Mouse (Mus musculus) intestine, embryonic 14.5 days (tissue): ENCODE data around the gene Hap1. TPM values are rescaled to one million over a fixed set of nuclear protein-coding genes. Genes with fewer than 3 reads are reported as not detected.
A peak's percentile ranks its signal among the peaks of the same experiment; 100 is the strongest.
"Not testable (repeated sequence)": the region's sequence is repeated elsewhere in the genome, so short reads cannot be mapped to it uniquely, and the experiment has no call there.

Experiments
- ATAC-seq: fragments of 200-750 bp; cut with Nextera tagmentation; replicated peaks from 2 replicates; pipeline ENCODE4 v1.8.0; 2017; ENCODE audit warnings: low read depth, moderate number of reproducible peaks, moderate TSS enrichment, moderate library complexity; ENCODE audit not compliant: low FRiP score, low TSS enrichment
- DNase-seq: peaks from one replicate; pipeline ENCODE4 v3.0.0-alpha.2; 2018; ENCODE audit warnings: low spot score
- H3K27ac ChIP-seq: fragments of 300-500 bp; sonication (generic); 2 replicates; pipeline ENCODE4 v1.5.1; 2014; ENCODE audit warnings: low read depth, mild to moderate bottlenecking, control low read depth
- H3K27me3 ChIP-seq: fragments of 300-500 bp; sonication (generic); replicated peaks from 2 replicates; pipeline ENCODE4 v1.6.1; 2014; ENCODE audit warnings: low read length, control low read depth; ENCODE audit not compliant: control insufficient read depth, insufficient read depth
- H3K36me3 ChIP-seq: fragments of 300-500 bp; sonication (generic); 2 replicates; pipeline ENCODE4 v1.6.1; 2014; ENCODE audit warnings: low read length, control low read depth; ENCODE audit not compliant: control insufficient read depth, insufficient read depth
- H3K4me1 ChIP-seq: fragments of 300-500 bp; sonication (generic); replicated peaks from 2 replicates; pipeline ENCODE4 v1.6.1; 2014; ENCODE audit warnings: low read length, control low read depth, mixed read lengths; ENCODE audit not compliant: control insufficient read depth, insufficient read depth
- H3K4me2 ChIP-seq: fragments of 300-500 bp; sonication (generic); 2 replicates; pipeline ENCODE4 v1.6.1; 2014; ENCODE audit warnings: low read length
- H3K4me3 ChIP-seq: fragments of 300-500 bp; sonication (generic); 2 replicates; pipeline ENCODE4 v1.5.1; 2014; ENCODE audit warnings: low read depth, low read length, control low read depth, mixed read lengths
- H3K9ac ChIP-seq: fragments of 300-500 bp; sonication (generic); 2 replicates; pipeline ENCODE4 v1.6.1; 2014; ENCODE audit warnings: mild to moderate bottlenecking, low read length
- H3K9me3 ChIP-seq: fragments of 300-500 bp; sonication (generic); 2 replicates; pipeline ENCODE4 v1.6.1; 2016; ENCODE audit warnings: low read length, control low read depth; ENCODE audit not compliant: control insufficient read depth
- WGBS: fragments of 180-500 bp; shearing (Covaris S2); extraction: QIAGEN DNeasy Blood & Tissue Kit; methylation state at CpG from one replicate; pipeline ENCODE4 v1.1.7; 2014; 5-methylcytosine and 5-hydroxymethylcytosine counted together
- polyA plus RNA-seq: library from polyadenylated mRNA; unstranded; fragments of >200 nt; fragmentation: Nextera tagmentation; extraction: Ambion mirVana; gene quantifications from 2 replicates; pipeline ENCODE4 v1.2.1, GENCODE M21; 2014

The Hap1 gene
- polyA plus RNA-seq, 1 experiment from 2014 or later, result 11.1 TPM

DNA sequence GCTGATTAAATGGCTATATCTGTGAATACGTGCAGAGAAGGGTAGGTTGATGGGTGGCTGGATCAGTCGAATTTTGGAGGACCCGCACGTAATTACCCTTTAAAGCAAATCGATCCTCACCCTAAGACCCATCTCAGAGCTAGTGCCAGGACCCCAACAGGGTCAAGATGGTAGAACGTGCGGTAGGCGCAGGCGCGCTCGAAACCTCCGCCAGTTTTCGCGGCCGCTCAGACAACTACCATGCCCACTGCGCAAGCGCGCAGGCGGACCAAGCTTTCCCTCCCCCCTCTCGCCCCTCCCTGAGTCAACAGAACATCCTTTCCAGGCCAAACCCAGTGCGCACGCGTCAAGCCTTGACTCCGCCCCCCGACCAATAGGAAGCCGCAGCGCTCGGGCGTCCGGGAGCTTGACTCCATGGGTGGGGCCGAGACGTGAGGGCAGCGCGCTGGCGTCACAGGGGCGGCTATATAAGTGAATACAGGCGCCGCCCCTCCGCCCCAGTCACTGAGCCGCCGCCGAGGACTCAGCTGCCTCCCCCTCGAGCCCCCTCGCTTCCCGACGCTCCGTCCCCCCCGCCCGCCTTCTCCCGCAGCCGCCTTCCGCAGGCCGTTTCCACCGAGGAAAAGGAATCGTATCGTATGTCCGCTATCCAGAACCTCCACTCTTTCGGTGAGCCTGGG is 36.3 kb downstream of the Hap1 start, which contains the start of gene Eif1:
Eif1 (plus strand) TSS at position 394 of the 680 bp plus-strand sequence.
- WGBS, result under 1% methylated on average over 58 of the region's 58 CpGs
- H3K4me1 ChIP-seq, result 0 out of 2 replicates have a peak, but pooled peaks cover 7% of the 10 kb centered on the region
- ATAC-seq (peak; percentile 86), DNase-seq (peak; percentile 100)
- peaks cover 22% of the 10 kb centered on the region for H3K36me3 ChIP-seq
- H3K9ac ChIP-seq, result peak within 1 kb of the TSS; percentile 95
- peak within 1 kb of the TSS; percentile 74 for H3K4me2 ChIP-seq
- no peaks in the 10 kb centered on the region for H3K27me3 ChIP-seq
- H3K9me3 ChIP-seq, result no peaks in the 10 kb centered on the region
- peak within 1 kb of the TSS; percentile 58 for H3K4me3 ChIP-seq
- H3K27ac ChIP-seq, result peak within 1 kb of the TSS; percentile 97

DNA sequence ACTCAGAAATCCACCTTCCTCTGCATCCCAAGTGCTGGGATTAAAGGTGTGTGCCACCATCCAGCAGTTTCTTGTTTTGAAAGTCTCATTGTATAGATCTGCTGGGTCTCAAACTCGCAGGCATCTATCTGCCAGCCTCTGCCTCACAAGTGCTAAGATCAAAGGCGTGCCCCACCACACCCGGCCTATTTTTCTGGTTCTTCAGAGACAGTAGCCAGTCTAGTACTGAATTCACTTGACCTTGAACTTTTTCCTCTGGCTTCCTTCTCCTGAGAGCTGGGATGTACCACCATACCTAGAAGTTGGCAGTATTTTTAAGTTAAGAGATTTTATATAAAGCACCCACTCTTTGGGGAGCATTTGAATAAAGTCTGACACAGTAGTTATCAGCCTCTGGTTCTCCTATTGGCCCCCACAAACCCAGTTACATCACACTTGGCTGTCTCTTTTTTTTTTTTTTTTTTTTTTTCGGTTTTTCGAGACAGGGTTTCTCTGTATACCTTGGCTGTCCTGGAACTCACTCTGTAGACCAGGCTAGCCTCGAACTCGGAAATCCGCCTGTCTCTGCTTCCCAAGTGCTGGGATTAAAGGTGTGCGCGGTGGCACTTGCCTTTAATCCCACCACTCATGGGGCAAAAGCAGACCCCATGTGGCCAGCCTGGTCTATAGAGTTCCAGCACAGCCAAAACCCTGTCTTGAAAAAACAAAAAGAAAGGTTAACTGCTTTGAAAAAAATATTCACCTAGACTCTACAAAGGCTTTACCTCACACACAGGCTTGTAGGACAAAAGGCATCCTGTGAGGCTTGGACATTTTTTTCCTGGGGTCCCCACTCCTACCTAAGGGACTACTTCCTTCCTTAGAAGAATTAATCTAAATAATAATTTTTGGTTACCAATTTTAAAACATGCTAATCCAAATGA is 37.1 kb downstream of the Hap1 start:
- Histone ChIP-seq H3K9ac (no peak overlapping the region), H3K4me1 (0 out of 2 replicates have a peak, but pooled peaks cover 7% of the 10 kb centered on the region), H3K36me3 (peaks cover 22% of the 10 kb centered on the region), H3K4me2 (peak overlapping the region; percentile 74), H3K4me3 (peak overlapping the region; percentile 58), H3K27ac (0 out of 2 replicates have a peak overlapping the region, but pooled peaks have one; percentile 57), H3K27me3 (no peaks in the 10 kb centered on the region), H3K9me3 (no peaks in the 10 kb centered on the region)
- 88% methylated on average over 10 of the region's 10 CpGs for whole genome bisulfite sequencing
- DNase-seq (no peak), ATAC-seq (no peak)

DNA sequence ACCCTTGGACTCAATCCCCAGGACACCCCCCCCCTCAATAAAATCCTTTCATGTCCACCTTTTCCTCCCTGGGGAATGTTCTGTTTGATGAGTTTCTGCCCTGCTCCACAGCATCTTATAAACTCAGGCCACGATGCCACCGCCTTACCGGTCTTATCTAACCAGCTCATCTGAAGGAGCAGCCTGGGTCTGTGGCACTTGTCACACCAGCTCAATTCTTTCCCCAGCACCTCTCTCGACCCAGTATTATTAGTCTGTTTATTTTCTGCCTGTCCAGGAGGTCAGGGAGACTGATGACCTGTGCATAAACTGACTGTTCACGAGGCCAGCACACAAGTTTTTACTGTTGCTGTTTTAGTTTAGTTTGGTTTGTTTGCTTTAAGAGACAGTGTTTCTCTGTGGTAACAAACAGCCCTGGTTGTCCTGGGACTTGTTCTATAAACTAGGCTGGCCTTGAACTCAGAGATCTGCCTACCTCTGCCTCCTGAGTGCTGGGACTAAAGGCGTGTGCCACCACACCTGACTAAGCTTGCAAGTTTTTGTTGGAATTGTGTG is 38.0 kb downstream of the Hap1 start:
- H3K36me3 ChIP-seq, result peaks cover 22% of the 10 kb centered on the region
- no peaks in the 10 kb centered on the region for H3K9me3 ChIP-seq
- WGBS, result 31% methylated on average over 6 of the region's 6 CpGs
- H3K9ac ChIP-seq, result no peak overlapping the region
- no peak for DNase-seq
- H3K4me1 ChIP-seq, result 0 out of 2 replicates have a peak, but pooled peaks cover 7% of the 10 kb centered on the region
- H3K27me3 ChIP-seq, result no peaks in the 10 kb centered on the region
- no peak overlapping the region for H3K27ac ChIP-seq
- no peak overlapping the region for H3K4me3 ChIP-seq
- no peak for ATAC-seq
- no peak overlapping the region for H3K4me2 ChIP-seq

DNA sequence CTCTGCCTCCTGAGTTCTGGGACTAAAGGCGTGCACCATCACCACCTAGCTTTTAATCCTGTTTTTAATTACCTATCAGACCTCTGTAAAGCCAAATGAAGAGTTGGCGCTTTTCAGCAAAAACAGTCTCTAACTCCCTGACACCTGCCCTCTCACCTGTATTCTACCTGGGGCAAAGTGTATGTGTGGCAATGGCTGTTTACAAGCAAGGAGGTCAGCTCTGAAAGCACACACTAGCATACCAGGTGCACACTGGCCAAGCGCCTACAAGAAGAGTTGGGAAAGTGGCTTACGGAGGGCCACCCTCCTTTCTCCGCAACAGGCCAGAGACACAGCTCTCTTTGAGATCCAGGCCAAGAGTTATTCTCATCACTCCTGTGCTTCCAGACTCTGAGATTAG is 40.5 kb downstream of the Hap1 start:
- H3K9me3 ChIP-seq, result no peaks in the 10 kb centered on the region
- 93% methylated on average over 5 of the region's 5 CpGs for WGBS
- H3K9ac ChIP-seq, result no peak overlapping the region
- 0 out of 2 replicates have a peak, but pooled peaks cover 7% of the 10 kb centered on the region for H3K4me1 ChIP-seq
- no peak for DNase-seq
- H3K27me3 ChIP-seq, result no peaks in the 10 kb centered on the region
- H3K27ac ChIP-seq, result no peak overlapping the region
- H3K36me3 ChIP-seq, result peaks cover under 1% of the 10 kb centered on the region
- no peak for ATAC-seq
- H3K4me3 ChIP-seq, result no peak overlapping the region
- H3K4me2 ChIP-seq, result no peak overlapping the region

DNA sequence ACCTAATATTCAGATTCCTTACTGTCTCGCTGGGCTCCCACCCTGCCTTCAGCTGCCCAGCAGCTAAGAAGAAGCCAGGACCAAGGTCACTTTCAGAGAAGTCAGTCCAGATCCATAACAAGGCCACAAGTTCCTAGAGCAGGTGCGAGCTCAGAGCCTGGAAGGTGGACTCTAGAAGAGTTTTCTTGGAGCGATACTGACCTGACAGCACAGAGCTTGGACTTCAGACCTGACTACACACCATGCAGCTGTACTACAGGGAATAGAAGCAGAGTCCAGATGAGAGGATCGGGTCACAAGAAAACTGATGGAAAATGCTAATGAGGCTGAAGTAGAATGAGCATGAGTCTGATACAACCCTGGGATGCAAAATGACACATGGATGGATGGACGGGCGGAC is 42.5 kb downstream of the Hap1 start:
- DNase-seq, result no peak
- H3K27me3 ChIP-seq, result no peaks in the 10 kb centered on the region
- WGBS, result 96% methylated on average over 6 of the region's 6 CpGs
- no peaks in the 10 kb centered on the region for H3K36me3 ChIP-seq
- H3K27ac ChIP-seq, result no peak overlapping the region
- ATAC-seq, result no peak
- H3K4me1 ChIP-seq, result 0 out of 2 replicates have a peak, but pooled peaks cover 4% of the 10 kb centered on the region
- no peak overlapping the region for H3K4me3 ChIP-seq
- H3K9me3 ChIP-seq, result no peaks in the 10 kb centered on the region
- no peak overlapping the region for H3K9ac ChIP-seq
- no peak overlapping the region for H3K4me2 ChIP-seq

DNA sequence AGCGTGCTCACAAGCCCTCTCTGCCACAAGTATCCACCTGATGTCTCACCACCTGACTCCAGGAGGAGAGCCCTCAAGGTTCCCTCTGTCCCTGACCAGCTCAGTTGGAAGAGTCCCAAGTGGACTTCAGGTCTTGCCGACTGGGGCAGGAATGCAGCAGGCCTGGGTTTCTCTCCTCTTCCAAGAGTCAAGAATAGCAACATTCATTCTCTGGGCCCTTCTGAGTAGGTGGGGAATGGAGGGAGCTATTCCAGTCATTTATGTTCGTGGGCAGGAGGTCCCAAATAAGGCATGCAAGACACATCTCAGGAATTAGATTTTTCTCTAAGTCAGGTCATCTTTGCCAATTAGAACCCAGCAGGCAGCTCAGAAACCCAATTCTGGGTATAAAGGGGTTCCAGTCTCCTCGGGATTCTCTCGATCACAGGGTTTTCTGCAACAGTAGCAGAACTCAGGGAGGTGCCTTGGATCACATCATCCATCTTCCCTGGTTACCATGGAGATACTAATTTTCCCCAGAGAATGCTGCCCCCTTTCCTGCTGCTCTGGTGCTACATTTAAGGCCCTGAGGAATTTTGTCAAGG is 43.7 kb downstream of the Hap1 start:
- WGBS, result 38% methylated on average over 5 of the region's 5 CpGs
- H3K9me3 ChIP-seq, result no peaks in the 10 kb centered on the region
- ATAC-seq (no peak), DNase-seq (no peak)
- no peak overlapping the region for H3K9ac ChIP-seq
- H3K27ac ChIP-seq, result no peak overlapping the region
- H3K27me3 ChIP-seq, result no peaks in the 10 kb centered on the region
- no peak overlapping the region for H3K4me2 ChIP-seq
- H3K4me1 ChIP-seq, result 0 out of 2 replicates have a peak, but pooled peaks cover 4% of the 10 kb centered on the region
- H3K36me3 ChIP-seq, result no peaks in the 10 kb centered on the region
- no peak overlapping the region for H3K4me3 ChIP-seq

DNA sequence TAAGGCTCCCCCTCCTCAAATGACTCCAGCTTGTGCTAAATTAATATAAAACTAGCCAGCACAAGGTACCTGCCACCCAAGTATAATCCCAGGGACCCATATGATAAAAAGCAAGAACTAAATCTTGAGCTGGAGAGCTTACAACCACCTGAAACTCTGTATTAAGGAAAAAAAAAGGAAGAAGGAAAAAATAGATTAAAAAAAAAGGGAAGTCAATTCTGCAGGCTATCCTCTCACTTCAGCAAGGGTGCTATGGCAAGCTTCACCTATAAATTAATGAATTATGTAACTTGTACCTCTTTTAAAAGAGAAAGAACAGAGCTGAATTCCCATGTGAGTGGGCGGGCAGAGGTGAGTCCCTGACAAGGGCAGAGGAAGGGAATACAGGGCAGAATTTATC is 44.3 kb downstream of the Hap1 start:
- Histone ChIP-seq H3K4me3 (no peak overlapping the region), H3K4me1 (0 out of 2 replicates have a peak, but pooled peaks cover 4% of the 10 kb centered on the region), H3K9ac (no peak overlapping the region), H3K4me2 (no peak overlapping the region), H3K9me3 (no peaks in the 10 kb centered on the region), H3K27me3 (no peaks in the 10 kb centered on the region), H3K36me3 (no peaks in the 10 kb centered on the region), H3K27ac (no peak overlapping the region)
- 68% methylated on average over 1 of the region's 1 CpGs for WGBS
- DNase-seq (no peak), ATAC-seq (no peak)

DNA sequence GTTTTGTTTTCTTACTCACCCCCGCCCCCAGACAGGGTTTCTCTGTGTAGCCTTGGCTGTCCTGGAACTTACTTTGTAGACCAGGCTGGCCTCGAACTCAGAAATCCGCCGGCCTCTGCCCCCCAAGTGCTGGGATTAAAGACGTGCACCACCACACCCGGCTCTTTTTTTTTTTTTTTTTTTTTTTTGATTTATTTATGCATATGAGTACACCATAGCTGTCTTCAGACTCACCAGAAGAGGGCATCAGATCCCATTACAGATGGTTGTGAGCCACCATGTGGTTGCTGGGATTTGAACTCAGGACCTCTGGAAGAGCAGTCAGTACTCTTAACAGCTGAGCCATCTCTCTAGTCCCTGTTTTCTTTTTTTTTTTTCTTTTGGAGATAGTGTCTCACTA is 47.3 kb downstream of the Hap1 start:
- not testable (repeated sequence) for H3K36me3 ChIP-seq, H3K4me1 ChIP-seq, H3K9me3 ChIP-seq, H3K9ac ChIP-seq, H3K27ac ChIP-seq, DNase-seq, H3K4me3 ChIP-seq, H3K27me3 ChIP-seq, H3K4me2 ChIP-seq, ATAC-seq
- WGBS, result 89% methylated on average over 6 of the region's 6 CpGs
